Mouse (Mus musculus) stomach, postnatal 0 days (tissue): ENCODE data around the gene Foxr1.

Experiments used
- CTCF ChIP-seq: IDR thresholded peaks from 2 replicates; pipeline ENCODE4 v1.5.1; 2016; ENCODE audit warnings: antibody characterized with exemption, low read depth, mild to moderate bottlenecking, moderate library complexity
- EP300 ChIP-seq: optimal IDR thresholded peaks from 2 replicates; pipeline ENCODE3; 2016; ENCODE audit warnings: antibody characterized with exemption

DNA sequence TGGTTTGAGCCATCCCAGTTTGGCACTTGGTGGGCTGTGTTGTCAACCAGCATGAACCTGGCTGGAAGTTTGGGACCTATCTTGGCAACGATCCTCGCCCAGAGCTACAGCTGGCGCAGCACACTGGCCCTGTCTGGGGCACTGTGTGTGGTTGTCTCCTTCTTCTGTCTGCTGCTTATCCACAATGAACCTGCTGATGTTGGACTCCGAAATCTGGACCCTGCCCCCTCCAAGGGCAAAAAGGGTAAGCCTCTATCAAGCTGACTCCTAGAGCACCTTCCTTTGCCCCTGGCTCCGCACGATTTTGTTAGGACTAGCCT lies 41.2 kb downstream of the Foxr1 start:
- no peak for TF ChIP-seq CTCF
- TF ChIP-seq EP300, result no peak
